Mouse (Mus musculus) lung, adult 18-20 months (tissue): ENCODE results near the gene Meaf6.

ENCODE experiments used
- DNase-seq, 2 experiments: peaks; one replicate each; pipeline ENCODE4 v3.0.0; 2022; ENCODE audit warnings: mixed read lengths in 2 of 2

Gene Meaf6

DNA sequence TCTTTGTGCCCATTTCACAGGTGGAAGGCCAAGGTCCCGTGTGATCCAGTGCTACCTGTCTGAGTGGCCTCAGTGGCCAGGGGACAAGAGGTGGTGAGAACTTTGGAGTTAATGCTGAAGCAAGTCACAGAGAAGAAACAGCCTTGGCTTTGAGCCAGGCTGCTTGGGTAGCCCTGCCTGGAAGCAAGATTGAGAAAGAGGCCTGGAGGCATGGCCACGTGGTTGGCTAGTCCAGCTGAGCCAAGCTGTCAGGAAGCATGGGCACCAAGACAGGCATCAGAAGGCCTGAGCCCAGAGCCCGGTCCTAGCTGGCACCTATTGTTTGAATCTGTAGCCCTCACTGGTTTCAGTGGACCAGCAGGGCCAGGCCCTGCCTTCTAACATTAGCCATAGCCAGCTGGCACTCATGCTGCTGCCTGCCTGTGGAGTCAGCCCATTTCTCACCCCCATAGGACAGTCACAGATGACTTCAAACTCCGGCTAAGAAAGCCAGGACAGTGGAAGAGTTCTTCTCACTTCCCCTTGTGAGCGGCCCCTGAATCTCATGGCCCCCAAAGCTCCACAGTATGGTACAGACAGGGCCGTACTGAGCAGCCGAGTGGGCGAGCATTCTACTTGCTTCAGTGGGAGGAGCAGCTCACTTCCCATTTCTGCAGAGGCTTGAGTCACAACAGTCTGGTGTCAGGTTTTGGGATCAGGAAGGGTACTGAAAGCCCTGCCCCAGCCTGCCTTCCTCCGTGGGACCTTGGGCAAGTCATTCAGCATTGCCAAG lies 31.3 kb downstream of the Meaf6 start:
- peak; percentile 85 to 87 for DNase-seq

DNA sequence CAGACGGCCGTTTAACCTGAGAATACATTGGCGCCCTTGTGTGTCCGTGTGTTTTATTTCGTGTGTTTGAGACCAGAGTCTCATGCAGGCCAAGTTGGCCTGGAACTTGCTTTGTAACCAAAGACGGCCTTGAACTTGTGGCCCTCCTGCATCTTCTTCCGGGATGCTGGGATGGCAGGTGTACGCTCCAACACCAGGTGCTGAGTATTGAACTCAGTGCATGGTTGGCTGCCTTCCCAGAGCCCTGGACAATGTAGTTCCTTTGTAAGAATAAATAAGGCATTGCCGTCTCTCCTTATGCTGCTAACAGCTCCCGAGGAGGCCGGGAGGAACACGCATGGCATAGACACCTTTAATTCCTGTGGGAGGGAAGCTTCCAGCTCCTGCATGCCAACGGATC lies 32.0 kb downstream of the Meaf6 start:
- DNase-seq, result no peak

DNA sequence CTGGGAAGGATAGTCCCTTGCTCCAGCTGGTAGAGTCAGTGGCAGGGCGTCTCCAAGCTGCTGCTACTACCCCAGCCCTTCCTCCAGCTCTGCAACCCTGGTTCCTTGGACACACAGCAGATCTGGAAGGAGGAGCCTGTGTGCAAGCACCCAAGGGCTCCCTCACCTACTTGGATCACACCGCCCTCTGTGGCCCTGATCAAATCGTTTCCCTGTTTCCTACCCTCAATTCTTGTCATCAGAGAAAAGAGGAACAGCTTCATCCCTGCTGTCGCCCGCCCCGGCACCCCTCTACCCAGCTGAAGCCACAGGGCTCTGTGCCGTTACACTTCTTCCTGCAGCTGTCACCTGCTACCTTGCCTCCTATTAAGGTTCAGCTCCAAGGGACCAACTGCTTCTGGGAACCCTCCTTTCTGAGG lies 33.0 kb downstream of the Meaf6 start:
- DNase-seq, result peak; percentile 54 to 60

DNA sequence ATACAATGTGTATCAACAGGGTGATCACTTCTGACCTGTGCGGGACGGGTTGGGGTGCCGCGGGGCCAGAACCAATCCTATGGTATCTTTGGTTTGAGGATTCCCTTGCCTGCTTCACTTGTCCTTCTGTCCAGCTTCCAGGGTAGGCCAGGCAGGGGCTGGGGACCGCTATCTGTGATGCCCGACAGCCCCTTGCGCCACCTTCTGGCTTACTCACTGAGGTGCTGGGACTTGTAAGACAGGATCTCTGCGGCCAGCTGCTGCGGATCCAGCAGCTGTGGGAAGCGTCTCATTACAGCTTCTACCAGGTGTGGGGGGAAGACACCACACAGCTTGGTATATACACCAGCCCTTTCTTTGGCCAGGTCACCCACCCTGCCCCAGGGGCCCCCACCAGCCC lies 34.1 kb downstream of the Meaf6 start:
- no peak for DNase-seq

DNA sequence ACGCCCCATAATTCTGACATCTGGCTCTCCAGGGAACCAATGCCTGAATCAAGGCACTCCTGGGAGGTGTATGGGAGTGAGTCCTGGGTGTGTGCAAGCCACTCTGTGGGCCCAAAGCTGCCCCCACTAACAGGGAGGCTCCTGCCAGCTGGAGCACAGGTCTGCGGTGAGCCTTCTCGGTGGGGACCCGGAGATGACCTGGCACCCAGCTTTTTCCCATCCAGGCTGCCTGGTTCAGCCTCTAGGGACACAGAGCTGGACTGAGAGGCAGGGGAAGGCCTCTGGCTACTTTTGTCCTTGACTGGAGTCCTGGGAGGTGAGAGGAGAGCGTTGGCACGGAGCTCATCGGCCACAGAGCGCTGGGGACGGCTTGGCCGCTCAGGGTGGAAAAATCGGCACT lies 34.8 kb downstream of the Meaf6 start:
- DNase-seq, result no peak

DNA sequence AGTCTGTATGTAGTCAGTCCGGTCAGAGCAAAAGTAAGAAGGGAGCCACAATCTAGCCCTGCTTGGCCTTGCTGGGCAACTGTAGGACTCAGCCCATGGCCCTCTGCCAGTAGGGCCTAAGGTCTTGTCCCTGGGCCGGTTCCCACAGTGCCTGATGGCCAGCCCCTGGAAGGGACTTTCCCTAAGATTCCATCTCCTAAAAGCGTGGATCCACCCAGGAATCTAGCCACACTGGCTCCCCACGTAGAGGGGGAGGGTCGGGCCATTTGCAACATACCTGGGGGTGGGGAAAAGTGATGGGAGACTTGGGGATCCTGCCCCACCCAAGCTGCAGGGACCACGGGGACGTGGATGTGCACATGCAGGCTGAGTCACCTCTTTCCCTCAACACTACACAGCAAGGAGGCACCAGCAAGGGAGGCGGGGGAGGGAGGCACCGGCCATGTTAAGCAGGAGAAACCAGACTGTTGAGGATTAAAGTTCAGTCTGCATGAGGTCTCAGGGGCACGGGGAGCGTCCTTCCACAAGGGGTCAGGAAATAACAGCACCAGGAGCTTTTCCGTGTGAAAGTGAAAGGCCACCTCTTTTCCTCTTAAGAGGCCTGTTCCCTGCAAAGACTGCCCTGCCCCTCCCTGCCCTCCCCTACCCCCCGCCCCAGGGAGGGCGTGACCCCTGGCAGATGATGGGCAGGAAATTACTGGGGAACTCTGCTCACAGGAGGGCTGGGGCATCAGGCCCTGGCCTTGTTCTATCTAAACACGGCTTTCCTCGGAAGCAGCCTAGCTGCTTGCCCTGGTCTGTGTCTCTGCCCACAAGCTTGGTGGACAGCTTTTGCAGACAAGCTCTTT lies 37.7 kb downstream of the Meaf6 start:
- peak; percentile 75 to 80 for DNase-seq

DNA sequence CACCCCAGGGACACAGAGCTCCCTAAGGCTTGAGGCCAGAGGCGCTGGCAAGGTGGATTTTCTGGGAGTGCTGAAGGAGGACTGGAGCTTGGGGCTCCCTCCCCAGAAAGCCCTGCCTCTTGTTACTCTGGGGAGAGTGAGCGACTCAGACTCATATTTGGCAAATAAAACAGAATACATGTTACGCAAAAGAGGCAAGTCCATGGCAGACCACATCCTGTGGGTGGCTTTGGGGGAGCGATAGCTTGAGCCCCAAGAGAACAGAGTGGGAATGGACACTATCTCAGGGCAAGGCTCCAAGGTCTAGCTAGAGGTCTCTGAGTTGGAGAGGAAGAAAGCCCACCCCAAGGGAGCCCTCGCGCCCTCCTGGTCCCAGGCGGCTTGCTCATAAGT lies 38.3 kb downstream of the Meaf6 start:
- no peak for DNase-seq

DNA sequence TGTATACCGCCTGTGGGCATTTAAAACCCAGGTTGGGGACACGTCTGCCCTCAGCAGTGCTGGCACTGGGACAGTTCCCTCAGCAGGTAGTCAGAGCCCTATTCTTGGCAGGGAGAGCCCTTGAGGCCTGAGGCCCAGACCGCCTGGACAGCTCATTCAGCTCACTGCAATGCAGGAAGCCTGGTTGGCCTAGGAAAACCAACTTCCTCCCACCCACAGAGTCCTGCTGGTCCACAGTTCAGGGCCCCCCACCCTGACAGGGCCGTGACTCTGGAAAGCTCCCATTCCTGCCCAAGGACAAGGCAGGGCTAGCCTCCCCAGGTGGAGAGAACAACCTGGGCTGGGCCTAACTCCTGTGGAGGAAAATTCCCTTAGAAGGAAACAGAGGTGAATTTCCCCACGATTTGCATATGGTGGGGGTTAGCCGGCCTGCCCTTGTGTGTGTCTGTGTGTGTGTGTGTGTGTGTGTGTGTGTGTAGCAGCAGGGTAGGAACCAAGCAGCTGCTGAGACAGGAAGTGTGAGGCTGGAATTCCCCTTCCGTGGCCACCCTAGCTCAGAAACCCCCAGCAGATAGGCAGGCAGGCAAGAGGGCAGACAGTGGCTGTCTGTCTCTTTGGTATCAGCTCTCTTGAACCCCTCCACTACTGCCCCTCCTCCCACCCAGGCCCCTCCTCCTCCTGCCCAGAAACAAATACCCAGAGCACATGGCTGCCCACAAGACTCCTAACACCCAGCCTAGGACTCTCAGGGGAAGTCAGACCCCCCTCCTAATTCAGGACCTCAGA lies 39.7 kb downstream of the Meaf6 start:
- peak; percentile 52 to 71 for DNase-seq

DNA sequence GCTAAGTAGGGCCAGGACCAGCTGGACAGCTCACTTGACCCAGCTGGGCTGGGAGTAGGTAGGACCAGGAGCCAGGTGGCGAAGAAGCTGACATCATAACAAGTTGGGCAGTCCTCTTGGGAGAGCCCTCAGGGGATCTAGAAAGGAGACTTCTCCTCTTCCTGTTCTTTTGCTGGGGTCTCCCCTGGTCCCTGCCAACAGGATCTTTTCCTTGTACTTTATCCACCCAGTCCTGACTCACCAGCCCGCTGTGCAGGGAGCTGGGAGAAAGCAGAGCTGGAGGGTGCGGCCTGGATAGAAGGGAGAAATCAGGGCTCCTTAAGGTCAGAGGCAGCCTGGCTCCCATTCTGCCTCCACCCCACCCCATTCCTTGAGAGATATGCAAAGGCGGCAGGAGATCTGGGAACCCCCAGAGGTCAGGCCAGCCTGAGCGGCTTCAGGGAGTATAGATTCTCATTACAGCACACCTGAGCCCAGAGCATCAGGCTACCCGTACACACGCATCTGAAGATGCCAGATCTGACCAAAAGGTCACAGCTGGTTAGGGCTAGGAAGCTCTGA lies 40.5 kb downstream of the Meaf6 start:
- DNase-seq, result peak in 1 of 2 experiments; percentile 43

DNA sequence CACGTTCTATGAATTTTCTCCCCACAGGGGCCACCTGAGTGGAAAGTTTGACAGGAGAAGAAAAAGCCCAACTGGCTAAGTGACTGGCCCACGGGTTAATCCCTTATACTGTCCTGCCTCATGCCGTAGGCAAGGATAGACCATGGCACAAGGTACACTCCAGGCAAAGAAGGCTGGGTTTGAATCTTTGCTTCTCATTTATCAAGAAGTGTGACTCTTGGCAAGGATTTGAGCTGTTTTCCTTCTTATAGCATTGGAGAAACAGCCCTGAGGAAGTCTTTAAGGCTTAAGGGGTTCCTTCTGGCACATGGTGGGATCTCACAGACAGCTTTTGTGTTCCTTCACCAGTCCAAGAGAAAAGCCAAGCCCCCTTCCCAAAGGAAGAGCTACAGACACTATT lies 41.3 kb downstream of the Meaf6 start:
- no peak for DNase-seq

DNA sequence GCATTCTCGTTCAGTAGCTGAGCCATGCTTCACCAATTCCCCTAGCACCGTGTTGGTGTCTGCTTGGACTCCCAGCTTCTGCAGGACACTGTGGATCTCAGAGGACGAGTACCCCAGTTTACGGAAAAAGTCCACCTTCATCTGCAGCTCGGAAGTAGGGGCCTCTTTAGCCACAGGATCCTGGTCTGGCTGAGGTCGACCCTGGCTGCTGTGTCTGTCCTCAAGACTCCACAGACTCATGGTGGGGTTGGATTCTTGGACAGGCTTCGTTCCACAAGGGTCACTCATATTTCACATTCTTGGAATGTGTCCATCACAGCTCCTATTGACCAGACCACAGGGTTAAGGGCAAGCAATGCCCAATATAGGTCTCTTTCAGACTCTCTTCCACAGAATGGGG lies 41.8 kb downstream of the Meaf6 start:
- DNase-seq, result no peak

DNA sequence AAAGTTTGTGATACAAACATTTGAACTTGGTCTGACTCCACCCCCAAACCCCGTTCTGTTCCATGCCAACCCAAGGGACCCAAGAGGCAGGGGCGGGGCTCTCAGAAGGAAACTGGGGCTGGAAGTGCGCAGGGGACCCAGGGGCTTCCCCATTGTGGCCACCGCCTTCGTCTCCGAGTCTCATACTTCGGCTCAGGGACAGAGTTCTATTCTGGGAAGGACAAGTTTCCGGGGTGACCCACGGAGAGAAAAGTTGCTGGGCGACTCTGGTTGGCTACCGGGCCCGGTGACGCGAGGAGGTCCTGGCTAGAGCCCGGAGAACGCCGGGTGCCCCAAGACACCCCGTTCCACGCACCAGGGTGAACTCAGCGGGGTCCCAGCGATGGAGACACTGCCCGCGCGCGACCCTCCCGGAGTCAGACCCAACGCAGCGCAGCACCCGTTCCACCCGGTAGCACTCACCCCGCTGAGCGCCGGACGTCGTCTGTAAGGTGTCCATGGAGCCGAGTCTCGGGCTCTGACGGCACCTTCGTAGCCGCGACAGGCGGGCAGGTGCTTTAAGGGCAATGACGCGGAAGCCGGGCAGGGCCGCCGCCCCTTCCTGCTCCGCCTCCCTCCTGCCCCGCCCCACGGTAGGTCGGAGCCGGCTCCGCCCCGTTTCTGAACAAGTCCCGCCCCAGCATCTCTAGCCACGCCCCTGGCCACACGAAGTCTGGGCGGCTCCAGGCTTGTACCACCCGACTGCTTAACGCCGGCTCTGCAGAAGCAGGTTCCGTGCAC lies 42.6 kb downstream of the Meaf6 start, which contains the start of gene Zc3h12a:
Zc3h12a (minus strand) TSS at position 536 of the 780 bp plus-strand sequence.
- peak; percentile 91 to 93 for DNase-seq

DNA sequence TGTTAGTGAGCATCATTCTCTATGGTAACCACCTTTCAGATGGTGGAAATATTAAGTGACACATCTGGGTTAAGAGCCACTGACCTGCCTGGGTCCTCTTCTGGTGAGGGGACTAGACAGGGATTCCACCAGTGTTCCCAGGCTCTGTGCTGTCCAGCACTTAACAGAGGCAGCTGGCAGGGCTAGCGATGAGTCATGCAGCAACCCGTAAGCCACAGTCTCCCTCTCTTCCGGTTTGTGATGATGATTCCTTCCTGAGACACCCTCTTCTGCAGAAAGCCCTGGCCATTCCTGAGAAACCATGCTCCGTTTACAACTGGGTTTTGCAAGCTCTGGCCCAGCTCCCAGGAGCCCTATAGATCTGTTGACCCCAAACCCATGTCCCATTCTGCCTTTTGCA lies 46.6 kb downstream of the Meaf6 start:
- peak in 1 of 2 experiments; percentile 41 for DNase-seq

DNA sequence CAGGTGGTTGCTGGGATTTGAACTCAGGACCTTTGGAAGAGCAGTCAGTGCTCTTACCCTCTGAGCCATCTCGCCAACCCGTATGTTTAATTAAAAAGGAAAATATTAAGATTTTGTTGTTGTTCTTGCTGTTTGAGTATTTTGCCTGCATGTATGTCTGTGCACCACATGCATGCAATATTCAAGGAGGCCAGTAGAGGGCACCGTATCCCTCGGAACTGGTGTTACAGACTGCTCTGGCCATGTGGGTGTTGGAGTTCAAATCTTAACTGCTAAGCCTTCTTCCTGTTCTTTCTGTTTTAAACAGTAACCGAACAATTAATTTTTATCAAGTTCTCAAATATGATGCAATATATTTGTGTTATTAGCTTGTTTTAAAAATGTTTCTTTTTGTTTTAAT lies 47.5 kb downstream of the Meaf6 start:
- peak; percentile 52 to 53 for DNase-seq

DNA sequence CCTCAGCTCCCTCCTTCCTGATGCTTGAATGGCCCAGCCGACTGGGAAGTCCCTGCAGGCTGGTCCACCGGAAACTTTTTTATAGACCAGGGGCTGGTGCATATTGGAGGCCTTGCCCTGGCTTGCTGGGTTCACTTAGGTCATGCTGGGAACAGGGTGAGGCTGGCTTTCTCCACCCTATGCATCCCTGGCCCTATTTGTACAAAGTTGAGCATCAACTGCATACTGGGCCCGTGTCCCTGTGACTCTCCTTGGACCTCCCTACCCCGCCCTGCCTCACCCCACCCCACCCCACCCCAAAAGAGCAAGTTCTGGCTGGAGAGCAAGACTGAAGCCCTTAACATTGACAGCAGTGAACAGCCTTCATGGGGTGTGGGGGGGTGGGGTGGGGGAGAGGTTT lies 49.3 kb downstream of the Meaf6 start:
- DNase-seq, result no peak

DNA sequence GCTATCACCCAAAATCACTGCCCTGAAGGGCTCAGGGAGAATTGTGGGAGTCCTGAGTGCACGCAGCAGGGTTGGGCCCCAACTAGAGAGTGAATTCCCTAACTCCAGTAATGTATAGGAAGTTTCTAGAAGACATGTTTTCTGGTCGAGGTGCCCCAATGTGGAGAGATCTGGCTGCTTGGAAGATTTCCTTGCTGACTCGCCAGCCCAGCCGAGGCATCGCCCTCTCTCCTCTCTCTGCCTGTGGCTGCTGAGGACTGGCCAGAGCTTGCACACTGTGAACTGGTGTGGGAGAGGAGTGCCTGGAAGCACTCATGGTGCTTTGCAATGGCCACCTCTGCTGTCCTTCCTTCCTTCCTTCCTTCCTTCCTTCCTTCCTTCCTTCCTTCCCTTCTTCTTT lies 49.7 kb downstream of the Meaf6 start:
- no peak for DNase-seq

DNA sequence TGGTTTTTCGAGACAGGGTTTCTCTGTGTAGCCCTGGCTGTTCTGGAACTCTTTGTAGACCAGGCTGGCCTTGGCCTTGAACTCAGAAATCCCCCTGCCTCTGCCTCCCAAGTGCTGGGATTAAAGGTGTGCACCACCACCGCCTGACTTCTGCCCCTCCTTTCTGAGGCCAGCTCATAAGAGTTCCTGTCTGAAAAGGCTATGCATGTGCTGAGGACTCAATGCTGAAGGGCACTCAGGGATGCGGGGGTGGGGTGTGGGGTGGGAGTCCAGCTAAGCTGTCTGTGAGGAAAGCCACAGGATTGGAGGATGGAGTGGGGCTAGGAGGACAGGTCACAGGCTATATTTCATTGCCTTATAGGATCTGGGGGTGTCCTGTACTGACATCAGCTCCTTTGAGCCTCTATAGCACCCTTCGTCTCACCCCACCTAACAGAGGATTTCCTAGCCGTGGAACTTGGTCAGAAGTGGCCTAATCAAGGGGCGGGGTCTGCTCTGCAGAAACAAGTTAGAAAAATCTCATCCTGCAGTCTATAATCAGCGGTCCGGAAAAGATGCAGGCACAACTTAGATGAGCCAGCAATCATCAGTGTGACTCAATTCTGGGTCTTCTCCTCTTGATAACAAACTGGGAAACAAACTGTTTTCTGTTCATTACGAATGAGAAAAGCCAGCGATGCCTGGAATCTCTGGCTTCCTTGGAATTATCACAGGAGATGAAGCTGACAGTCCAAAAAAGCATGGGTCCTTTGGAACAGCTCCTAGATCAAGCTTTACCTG lies 50.3 kb downstream of the Meaf6 start:
- DNase-seq, result no peak

DNA sequence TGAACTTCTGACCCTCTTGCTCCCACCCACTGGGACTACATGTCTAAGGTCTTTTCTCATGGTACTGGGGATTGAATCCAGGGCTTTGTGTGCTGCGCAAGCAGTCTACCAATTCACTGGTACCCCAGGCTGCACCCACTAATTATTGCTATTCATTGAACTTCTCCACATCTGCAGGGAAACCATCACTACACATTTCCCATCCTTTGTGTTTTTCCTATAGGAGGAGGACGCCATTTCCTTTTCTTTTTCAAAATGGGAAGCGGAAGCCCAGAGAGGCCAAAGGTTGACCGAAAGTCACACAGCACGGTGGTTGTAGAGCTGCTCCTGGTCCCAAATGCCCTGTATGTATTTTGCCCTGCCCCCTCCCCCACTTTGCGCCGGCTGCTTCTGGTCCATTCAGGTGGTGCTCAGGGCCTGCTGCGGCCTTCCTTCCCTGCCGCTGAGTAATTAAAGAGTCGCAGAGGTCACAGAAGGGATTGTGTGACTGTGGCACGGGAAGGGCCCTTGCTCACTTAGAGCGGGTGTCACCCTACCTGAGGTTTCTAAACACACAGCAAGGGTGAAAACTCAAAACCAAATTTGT lies 51.5 kb downstream of the Meaf6 start:
- no peak for DNase-seq

DNA sequence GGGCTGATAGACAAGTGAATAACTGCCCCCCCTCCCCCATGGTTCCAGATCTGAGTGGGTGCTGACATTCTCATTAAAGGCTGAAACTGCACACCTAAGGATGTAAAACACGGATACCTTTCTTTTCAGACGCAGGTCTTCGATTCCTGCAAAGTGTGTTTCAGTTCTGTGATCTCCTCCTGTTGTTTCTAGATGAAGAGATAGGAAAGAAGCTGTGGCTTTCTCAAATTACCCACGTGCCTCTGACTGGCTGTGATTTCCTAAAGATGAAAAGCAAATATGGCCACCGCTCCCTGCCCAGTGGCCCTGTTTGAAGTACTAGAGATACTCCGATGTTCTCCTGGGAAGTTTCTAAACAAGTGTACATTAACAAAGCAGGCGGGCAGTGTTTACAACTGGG lies 53.4 kb downstream of the Meaf6 start:
- no peak for DNase-seq

DNA sequence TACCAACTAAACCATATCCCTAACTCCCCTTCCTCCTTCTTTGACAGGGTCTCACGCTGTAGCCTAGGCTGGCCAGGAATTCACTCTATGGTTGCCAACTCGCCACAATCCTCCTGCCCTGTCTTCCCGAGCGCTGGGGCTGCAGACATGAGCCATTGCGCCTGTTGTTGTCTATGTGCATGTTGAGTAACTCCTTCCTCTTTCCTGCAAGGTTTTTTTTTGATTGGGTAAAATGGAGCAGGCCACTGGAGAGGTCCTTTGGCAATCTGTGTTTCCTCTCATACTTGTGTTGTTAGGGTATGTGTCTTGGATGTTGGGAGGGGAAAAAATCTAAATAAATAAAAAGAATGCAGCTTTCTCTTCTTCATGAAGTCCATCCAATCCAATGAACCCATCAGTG lies 59.3 kb downstream of the Meaf6 start:
- no peak for DNase-seq

DNA sequence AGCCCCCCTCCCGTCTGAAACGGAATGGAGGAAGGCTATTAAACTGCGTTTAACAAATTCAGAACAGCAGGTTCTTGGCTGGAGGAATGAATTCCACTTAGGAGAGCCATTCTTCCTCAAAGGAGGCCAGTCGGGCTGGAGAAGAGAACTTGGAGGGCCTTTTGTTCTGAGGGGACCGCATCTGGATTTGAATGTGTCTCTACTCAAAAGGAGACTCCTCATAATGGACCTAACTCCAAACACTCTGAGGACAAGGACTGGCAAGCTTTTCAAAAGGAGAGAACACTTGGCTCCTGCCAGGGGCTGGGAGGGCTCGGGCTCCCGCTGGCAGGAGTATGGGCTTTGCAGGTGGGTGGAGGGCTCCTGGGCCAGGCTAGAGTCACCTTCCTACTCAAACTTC lies 59.7 kb downstream of the Meaf6 start:
- DNase-seq, result no peak
